Mouse (Mus musculus): Measurements from ENCODE around the gene Ptpre.
"Not testable (repeated sequence)": the region's sequence is repeated elsewhere in the genome, so short reads cannot be mapped to it uniquely, and the experiment has no call there.

The Ptpre gene

GRCm38 (mm10) chr7:135698362-135698761, 161.1 kb downstream of the Ptpre start:
- DNase-seq: no peak

DNA sequence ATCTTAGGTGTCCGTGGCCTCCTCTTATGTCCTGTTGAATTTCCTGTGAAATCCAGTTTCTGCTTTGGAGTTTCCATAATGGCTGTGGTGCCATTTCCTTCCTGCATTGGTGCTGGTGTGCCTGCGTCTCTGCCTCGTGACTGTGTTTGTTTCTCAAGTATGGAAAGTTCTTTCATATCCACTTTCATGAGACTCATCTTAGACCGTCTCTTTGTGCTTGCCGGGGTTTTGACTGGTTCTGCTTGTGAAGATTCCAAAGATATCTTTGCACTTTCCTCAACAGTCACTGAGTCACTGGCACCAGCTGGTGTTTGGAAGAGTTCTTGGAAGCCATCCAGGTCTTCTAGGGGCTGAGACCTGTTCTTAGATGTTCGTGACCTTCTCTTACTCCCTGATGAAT, 162.1 kb downstream of the Ptpre start:
- DNase-seq: not testable (repeated sequence)

DNA sequence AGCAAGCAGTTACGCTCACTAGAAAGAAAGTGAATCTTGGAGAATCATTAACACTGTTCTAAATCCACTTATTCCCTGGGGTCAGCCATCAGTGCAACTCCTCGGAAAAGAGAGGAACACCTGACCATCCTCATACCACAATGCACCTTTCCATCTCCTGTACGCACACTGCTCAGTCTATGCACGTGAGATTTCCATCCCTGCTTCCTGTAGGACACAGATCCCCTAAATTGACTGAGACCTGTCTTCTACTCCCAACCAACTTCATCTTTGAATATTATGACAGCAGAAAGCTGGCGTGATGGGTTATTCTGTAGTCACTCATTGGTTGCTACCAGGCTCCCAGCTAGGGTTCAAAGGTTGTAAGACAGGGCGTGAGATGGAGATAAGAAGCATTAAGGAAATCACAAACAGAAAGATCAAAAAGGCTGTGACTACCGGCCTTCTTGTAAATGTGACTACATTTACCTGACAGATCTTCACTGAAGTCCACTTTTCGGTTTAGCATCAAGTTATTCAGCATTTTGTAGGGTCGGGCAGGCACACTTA, 166.4 kb downstream of the Ptpre start:
- DNase-seq: no peak

GRCm38 (mm10) chr7:135704251-135704650, 167.0 kb downstream of the Ptpre start:
- no peak for DNase-seq

DNA sequence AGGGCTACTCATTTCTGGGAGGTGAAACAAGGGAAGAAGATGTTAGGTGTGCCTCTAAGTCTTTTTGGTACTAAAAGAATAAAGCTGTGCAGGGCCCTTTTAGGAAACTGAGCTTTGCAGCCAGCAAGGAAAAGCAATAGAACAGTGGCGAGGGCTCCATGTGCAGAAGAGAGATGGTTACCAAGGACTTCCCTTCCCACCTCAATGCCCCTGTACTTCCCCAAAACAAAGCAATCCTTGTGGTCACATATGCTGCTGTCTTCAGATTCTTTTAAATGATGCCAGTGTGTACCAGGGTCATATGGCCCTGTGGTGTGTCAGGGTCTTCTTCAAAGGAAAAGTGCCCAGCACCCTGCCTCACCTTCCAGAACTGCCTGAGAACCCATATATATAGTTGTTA, 167.8 kb downstream of the Ptpre start:
- no peak for DNase-seq

GRCm38 (mm10) chr7:135705753-135706152, 168.5 kb downstream of the Ptpre start:
- no peak for DNase-seq

DNA sequence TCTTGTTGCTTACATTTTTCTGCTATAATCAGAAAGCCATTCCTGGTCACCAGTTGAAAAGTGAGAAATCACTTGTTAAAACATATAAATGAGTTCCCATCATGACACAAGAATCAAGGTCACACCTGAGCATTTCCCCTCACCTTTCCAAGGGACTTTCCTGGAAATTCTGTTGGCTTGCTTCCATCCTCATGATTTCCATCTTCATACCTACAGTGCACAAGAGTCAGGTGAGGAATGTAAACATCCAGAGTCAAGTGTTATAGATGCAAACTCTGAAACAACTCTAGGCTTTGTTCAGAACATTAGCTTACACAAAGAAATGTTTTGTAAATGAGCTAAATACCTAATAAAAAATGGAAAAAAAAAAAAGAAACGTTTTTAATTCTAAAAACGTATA, 173.4 kb downstream of the Ptpre start:
- no peak for DNase-seq

DNA sequence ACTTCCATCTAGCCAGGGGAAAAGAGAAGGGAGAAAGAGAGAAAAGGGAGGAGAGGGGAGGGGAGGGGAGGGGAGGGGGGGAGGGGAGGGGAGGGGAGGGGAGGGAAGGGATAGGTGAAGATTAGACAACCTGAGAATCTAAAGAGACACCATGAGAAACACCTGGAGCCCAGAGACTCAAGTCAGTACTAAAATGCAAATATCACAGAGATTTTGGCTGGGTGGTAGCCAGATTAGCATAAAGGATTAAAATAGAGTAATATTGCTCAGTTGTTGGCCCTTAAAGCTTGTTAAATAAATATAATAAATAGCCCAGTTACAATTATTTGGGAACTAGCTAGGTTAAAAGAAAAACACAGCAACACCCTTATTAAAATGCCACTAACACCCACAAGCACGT, 175.3 kb downstream of the Ptpre start:
- no peak for DNase-seq

DNA sequence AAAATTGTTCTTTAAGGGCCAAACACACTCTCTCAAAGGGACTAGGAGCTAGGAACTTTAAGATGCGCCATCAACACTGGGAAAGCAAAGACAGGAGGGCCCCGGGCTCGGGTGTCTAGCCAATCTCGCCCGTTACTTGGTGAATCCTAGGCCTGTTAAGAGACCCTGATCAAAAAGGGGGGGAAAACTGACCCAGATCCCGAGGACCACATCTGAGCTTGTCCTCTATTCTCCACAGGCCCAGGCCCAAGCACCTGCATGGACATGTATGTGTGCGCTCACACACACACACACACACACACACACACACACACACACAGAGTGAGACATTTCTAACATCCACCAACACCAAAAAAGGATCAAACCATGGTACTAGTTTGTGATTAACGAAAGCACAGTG, 176.0 kb downstream of the Ptpre start:
- no peak for DNase-seq

- DNase-seq: no peak
Observed at GRCm38 (mm10) chr7:135715166-135715565, 177.9 kb downstream of the Ptpre start.

DNA sequence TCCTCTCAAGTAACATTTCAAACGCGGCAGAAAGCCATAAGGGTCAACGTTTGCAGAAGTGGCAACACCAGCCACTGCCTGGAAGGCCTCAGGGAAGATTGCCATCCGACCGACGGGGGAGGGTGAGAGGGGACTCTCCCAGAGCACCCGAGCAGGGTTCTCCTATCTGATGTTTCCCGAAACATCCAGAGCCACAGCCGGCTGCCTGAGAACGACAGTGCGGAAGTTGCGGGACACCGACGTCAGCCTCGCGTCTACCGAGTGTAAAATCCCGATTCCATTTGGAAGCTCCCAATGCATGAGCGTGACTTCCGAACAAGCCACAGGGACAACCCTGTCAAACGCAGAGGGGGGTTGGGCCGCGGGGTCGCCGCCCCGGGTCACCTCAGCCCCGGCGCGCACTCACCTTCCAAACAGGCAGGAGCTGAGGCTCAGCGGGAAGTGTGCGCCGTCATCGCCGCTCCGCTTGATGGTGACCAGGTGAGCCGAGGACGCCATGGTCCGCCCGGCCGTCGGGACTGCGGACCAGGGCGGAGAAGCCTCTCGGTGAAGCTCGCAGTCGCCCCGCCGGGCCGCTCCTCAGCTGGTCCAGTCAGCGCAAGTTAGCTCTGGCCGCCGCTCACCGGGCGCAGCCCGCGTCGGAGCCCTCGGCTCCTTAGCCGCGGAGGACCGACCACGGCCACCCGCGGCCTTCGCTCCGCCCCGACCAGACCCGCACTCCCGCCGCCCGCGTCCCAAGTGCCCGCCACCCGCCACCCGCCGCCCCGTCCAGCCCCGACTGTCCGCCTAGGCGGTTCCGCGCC, 178.6 kb downstream of the Ptpre start, which contains the start of gene Mki67:
TSS of gene Mki67 (minus strand) at position 720 of the 803 bp plus-strand sequence.
- DNase-seq: peak in 1 of 2 experiments; percentile 3

- peak; percentile 55 to 59 for DNase-seq
Observed at GRCm38 (mm10) chr7:135716445-135716877, 179.2 kb downstream of the Ptpre start.

- no peak for DNase-seq
Observed at GRCm38 (mm10) chr7:135716968-135717557, 179.8 kb downstream of the Ptpre start.

- no peak for DNase-seq
Observed at GRCm38 (mm10) chr7:135721436-135721992, 184.2 kb downstream of the Ptpre start.

DNA sequence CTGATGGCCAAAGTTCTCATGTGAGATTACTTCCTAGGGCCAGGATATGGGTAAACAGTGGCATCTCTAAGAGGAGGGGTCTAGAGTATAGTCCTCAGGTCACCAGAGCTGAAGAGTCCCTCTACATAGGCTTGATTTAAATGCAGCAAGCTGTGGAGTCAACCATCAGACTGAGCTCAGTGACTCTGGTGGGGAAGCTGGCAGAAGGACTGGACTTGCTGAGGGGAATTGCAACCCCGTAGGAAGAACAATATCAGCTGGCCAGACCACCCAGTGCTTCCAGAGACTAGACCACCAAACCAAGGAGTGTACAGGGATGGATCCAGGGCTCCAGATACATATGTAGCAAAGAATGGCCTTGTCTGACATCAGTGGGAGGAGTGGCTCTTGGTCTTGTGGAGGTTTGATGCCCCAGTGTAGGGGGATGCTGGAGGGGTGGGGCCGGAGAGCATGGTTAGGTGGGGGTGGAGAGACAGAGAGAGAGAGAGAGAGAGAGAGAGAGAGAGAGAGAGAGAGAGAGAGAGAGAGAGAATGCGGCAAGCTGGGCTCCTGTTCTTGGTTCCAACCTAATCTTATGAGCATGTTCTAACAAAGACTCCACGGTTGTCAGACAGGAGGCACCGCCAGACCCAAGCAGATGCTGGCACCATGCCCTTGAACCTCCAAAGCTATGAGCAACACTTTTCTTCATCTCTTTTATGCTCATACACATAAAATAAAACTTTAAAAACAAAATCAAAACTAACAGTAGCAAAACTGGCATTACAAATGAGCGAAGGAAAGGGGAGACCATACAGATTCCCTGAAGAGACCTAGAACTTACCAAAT, 184.9 kb downstream of the Ptpre start:
- no peak for DNase-seq

GRCm38 (mm10) chr7:135723672-135724341, 186.5 kb downstream of the Ptpre start:
- DNase-seq: no peak

DNA sequence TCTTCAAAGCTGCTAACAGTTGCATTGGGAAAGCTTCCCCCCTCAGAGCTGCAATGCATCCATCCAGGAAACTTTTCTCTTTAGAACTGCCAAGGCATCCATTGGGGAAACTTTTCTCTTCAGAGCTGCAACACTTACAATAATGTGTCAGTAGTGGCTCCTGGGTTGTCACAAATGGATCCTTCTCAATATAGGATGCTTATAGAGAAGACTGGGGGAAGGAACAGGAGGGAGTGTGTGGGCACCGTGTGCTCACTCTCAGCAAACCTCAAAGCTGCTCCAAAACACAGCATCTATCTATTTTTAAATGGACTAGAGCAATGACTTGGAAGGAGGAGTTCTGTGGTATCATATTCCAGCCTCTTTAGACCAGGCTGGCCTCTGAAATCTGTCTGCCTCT, 189.4 kb downstream of the Ptpre start:
- DNase-seq: no peak

DNA sequence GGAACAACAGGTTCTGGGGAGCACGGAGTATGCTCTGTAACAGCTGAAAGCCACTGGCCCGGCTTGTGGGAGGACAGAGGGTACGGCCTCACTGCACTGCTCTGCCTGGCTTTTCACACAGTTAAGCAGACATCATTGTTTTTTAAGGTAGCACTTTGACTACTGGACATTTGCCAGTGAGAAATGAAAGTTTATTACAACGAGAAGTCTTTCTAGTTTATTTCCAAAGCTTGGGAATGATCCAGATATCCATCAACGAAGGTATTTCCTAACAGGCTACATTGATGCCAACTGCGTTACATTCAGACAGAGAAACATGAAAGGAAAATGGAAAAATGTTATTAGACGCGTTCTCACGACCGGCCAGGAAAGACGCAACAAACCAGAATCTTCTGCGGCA, 190.8 kb downstream of the Ptpre start:
- DNase-seq: no peak

GRCm38 (mm10) chr7:135734379-135734778, 197.1 kb downstream of the Ptpre start:
- DNase-seq: no peak

DNA sequence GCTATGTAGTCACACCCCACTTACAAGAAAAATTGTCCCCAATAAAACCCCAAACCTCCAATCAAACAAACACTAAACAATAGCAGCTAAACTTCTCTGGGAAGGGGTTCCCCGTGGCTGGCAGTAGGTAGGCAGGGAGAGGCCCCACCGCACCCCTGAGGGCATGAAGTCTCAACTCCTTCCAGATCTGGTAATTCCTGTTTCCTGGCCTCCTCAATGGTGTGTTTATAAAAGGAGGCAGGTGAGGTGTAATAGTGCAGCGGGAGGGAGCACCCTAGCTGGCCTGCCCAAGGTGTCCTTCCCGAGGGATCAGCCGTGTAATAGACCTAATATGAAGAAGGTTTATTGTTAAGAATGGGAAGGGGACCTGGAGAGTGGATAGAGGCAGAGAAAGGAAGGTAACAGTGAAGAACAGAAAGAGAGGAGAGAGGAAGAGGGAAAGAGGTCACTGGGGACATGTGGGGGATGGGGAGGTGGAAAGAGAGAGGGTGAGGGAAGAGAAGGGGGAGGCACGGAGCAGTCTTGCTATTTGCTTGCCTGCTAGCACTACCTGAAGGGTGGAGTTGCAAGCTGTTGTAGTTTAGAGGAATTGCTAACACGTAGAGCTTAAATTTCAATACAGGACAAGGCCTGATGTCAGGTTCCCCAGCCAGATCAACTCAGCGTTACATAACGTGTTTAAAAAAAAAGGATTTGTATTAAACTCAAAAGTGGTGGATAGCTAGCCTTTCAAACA, 197.8 kb downstream of the Ptpre start:
- DNase-seq: no peak
